Mouse (Mus musculus) cerebellum, adult 11 months (tissue): ENCODE data around the gene Psd4.

ENCODE experiments used
- DNase-seq: peaks from one replicate; pipeline ENCODE4 v3.0.0; 2022

Psd4 gene

GRCm38 (mm10) chr2:24367030-24367894, at the start of gene Psd4:
Gene Psd4, plus strand, starts transcription at chr2:24367580.
- no peak for DNase-seq

- no peak for DNase-seq
Measured at GRCm38 (mm10) chr2:24317919-24318598, 49.3 kb upstream of the Psd4 start.

- DNase-seq = no peak
Measured at GRCm38 (mm10) chr2:24335333-24335732, 32.0 kb upstream of the Psd4 start.

GRCm38 (mm10) chr2:24336545-24336944, 30.8 kb upstream of the Psd4 start, which contains the start of gene Il1rn:
Gene Il1rn, plus strand, starts transcription at chr2:24336853.
- DNase-seq = no peak

- DNase-seq = no peak
Measured at GRCm38 (mm10) chr2:24341395-24341885, 25.9 kb upstream of the Psd4 start.

GRCm38 (mm10) chr2:24344619-24345018, 22.8 kb upstream of the Psd4 start:
- DNase-seq = no peak

GRCm38 (mm10) chr2:24345056-24345455, 22.3 kb upstream of the Psd4 start:
- no peak for DNase-seq

GRCm38 (mm10) chr2:24347926-24348325, 19.5 kb upstream of the Psd4 start:
- no peak for DNase-seq

- DNase-seq = no peak
Measured at GRCm38 (mm10) chr2:24351159-24351558, 16.2 kb upstream of the Psd4 start.

- no peak for DNase-seq
Measured at GRCm38 (mm10) chr2:24353042-24353441, 14.3 kb upstream of the Psd4 start.

- no peak for DNase-seq
Measured at GRCm38 (mm10) chr2:24357642-24358041, 9.7 kb upstream of the Psd4 start.

- DNase-seq = no peak
Measured at GRCm38 (mm10) chr2:24359347-24359746, 8.0 kb upstream of the Psd4 start.

GRCm38 (mm10) chr2:24363818-24364217, 3.6 kb upstream of the Psd4 start:
- no peak for DNase-seq

GRCm38 (mm10) chr2:24366214-24366975, 985 bp upstream of the Psd4 start:
- no peak for DNase-seq

- no peak for DNase-seq
Measured at GRCm38 (mm10) chr2:24367895-24368261, 498 bp downstream of the Psd4 start.

- DNase-seq = no peak
Measured at GRCm38 (mm10) chr2:24378747-24379450, 11.5 kb downstream of the Psd4 start.

GRCm38 (mm10) chr2:24382456-24383230, 15.3 kb downstream of the Psd4 start:
- DNase-seq = no peak

- DNase-seq = no peak
Measured at GRCm38 (mm10) chr2:24383636-24384035, 16.3 kb downstream of the Psd4 start.

- no peak for DNase-seq
Measured at GRCm38 (mm10) chr2:24384393-24384792, 17.0 kb downstream of the Psd4 start.

GRCm38 (mm10) chr2:24385111-24385961, 18.0 kb downstream of the Psd4 start:
- DNase-seq = no peak
